Mouse (Mus musculus) CH12.LX (cell line): ENCODE measurements around the gene Gm20388. TPM values are rescaled to one million over a fixed set of nuclear protein-coding genes. Genes with fewer than 3 reads are reported as not detected.

ENCODE experiments used
- DNase-seq: peaks from one replicate; pipeline ENCODE4 v3.0.0-alpha.2; 2013; ENCODE audit errors: extremely low read depth
- H3K27ac ChIP-seq: 2 replicates; pipeline ENCODE4 v1.5.1; 2012; ENCODE audit warnings: low read depth, mild to moderate bottlenecking, control low read depth, moderate library complexity; ENCODE audit not compliant: insufficient read depth
- H3K27me3 ChIP-seq: replicated peaks from 2 replicates; pipeline ENCODE3; 2012; ENCODE audit warnings: inconsistent platforms
- H3K36me3 ChIP-seq, 2 experiments: replicated peaks in 1 of 2; 2 replicates each; pipeline versions ENCODE3 to v1.6.1; 2012; ENCODE audit warnings: inconsistent platforms in 1 of 2, low read length in 1 of 2, mild to moderate bottlenecking in 1 of 2, mixed read lengths in 1 of 2, moderate library complexity in 1 of 2; ENCODE audit not compliant: control insufficient read depth in 1 of 2, insufficient read depth in 1 of 2
- H3K4me1 ChIP-seq, 2 experiments: 2 replicates each; pipeline ENCODE4 v1.6.1; 2012; ENCODE audit warnings: inconsistent platforms in 1 of 2, moderate library complexity in 1 of 2; ENCODE audit not compliant: insufficient read depth in 2 of 2, control insufficient read depth in 1 of 2
- H3K4me2 ChIP-seq: 2 replicates; pipeline ENCODE4 v1.6.1; 2012; ENCODE audit warnings: low read depth, mild to moderate bottlenecking, control low read depth; ENCODE audit not compliant: poor library complexity, insufficient read depth, severe bottlenecking
- H3K4me3 ChIP-seq, 3 experiments: fragments of 150-350 bp in 1 of 3; sonication (generic) in 1 of 3; replicated peaks in 1 of 3; 2 replicates each; pipeline versions ENCODE3 to v1.5.1; 2011 to 2012; ENCODE audit warnings: low read depth in 2 of 3, low read length in 2 of 3, mild to moderate bottlenecking in 2 of 3, moderate library complexity in 2 of 3, control low read depth in 1 of 3, improper control_type of control experiment in 1 of 3, inconsistent platforms in 1 of 3, mixed read lengths in 1 of 3; ENCODE audit not compliant: poor library complexity in 1 of 3
- H3K79me2 ChIP-seq: replicated peaks from 2 replicates; pipeline ENCODE4 v1.6.1; 2012; ENCODE audit warnings: mild to moderate bottlenecking, moderate library complexity; ENCODE audit not compliant: control insufficient read depth, poor library complexity, insufficient read depth, severe bottlenecking; ENCODE audit errors: extremely low read depth
- H3K9ac ChIP-seq: 2 replicates; pipeline ENCODE4 v1.6.1; 2012; ENCODE audit warnings: low read depth, mild to moderate bottlenecking, control low read depth, moderate library complexity; ENCODE audit not compliant: insufficient read depth
- H3K9me3 ChIP-seq: replicated peaks from 2 replicates; pipeline ENCODE3; 2012; ENCODE audit warnings: low read length, inconsistent platforms, mixed read lengths
- CHD2 ChIP-seq: IDR thresholded peaks from 2 replicates; pipeline ENCODE4 v1.6.1; 2011; ENCODE audit warnings: low read length, improper control_type of control experiment
- CTCF ChIP-seq, 2 experiments: IDR thresholded peaks in 1 of 2; conservative IDR thresholded peaks in 1 of 2; 2 replicates each; pipeline ENCODE4 v1.5.1; 2011 to 2012; ENCODE audit warnings: low read depth in 2 of 2, low read length in 2 of 2, improper control_type of control experiment in 1 of 2, inconsistent platforms in 1 of 2, mild to moderate bottlenecking in 1 of 2, moderate library complexity in 1 of 2
- E2F4 ChIP-seq: IDR thresholded peaks from 2 replicates; pipeline ENCODE4 v1.6.1; 2011; ENCODE audit warnings: low read depth, low read length, improper control_type of control experiment; ENCODE audit not compliant: insufficient replicate concordance
- HCFC1 ChIP-seq: IDR thresholded peaks from 2 replicates; pipeline ENCODE4 v1.6.1; 2012; ENCODE audit warnings: low read depth, mild to moderate bottlenecking, inconsistent platforms, low read length, improper control_type of control experiment
- IRF4 ChIP-seq: IDR thresholded peaks from 2 replicates; pipeline ENCODE4 v1.6.1; 2014; ENCODE audit warnings: low read depth, mild to moderate bottlenecking, inconsistent platforms, low read length, improper control_type of control experiment
- JUND ChIP-seq: conservative IDR thresholded peaks from 2 replicates; pipeline ENCODE4 v1.6.1; 2011; ENCODE audit warnings: low read depth, low read length, improper control_type of control experiment
- MAFK ChIP-seq: IDR thresholded peaks from 2 replicates; pipeline ENCODE4 v1.6.1; 2011; ENCODE audit warnings: low read length, improper control_type of control experiment; ENCODE audit not compliant: insufficient replicate concordance
- MAX ChIP-seq: IDR thresholded peaks from 2 replicates; pipeline ENCODE4 v1.6.1; 2011; ENCODE audit warnings: low read length, improper control_type of control experiment
- MXI1 ChIP-seq: IDR thresholded peaks from 2 replicates; pipeline ENCODE4 v1.6.1; 2011; ENCODE audit warnings: mild to moderate bottlenecking, low read depth, low read length, improper control_type of control experiment
- MYC ChIP-seq: IDR thresholded peaks from 2 replicates; pipeline ENCODE4 v1.6.1; 2011; ENCODE audit warnings: low read depth, mild to moderate bottlenecking, improper control_type of control experiment, low read length
- NELFE ChIP-seq: IDR thresholded peaks from 2 replicates; pipeline ENCODE4 v1.6.1; 2011; ENCODE audit warnings: low read depth, low read length, improper control_type of control experiment
- PAX5 ChIP-seq: IDR thresholded peaks from 2 replicates; pipeline ENCODE4 v1.6.1; 2012; ENCODE audit warnings: low read length, inconsistent platforms, mixed read lengths
- POLR2A ChIP-seq: IDR thresholded peaks from 2 replicates; pipeline ENCODE4 v1.6.1; 2011; ENCODE audit warnings: low read depth, mild to moderate bottlenecking, improper control_type of control experiment, low read length
- POLR2AphosphoS2 ChIP-seq: IDR thresholded peaks from 2 replicates; pipeline ENCODE4 v1.6.1; 2011; ENCODE audit warnings: low read depth, low read length, improper control_type of control experiment
- SIN3A ChIP-seq: IDR thresholded peaks from 2 replicates; pipeline ENCODE4 v1.6.1; 2012; ENCODE audit warnings: low read length, improper control_type of control experiment, inconsistent platforms
- SMC3 ChIP-seq: IDR thresholded peaks from 2 replicates; pipeline ENCODE4 v1.6.1; 2011; ENCODE audit warnings: low read depth, low read length, improper control_type of control experiment
- TCF12 ChIP-seq: IDR thresholded peaks from 2 replicates; pipeline ENCODE4 v1.6.1; 2014; ENCODE audit warnings: low read depth, mild to moderate bottlenecking, inconsistent platforms, low read length, improper control_type of control experiment
- UBTF ChIP-seq: IDR thresholded peaks from 2 replicates; pipeline ENCODE4 v1.6.1; 2012; ENCODE audit warnings: low read depth, mild to moderate bottlenecking, inconsistent platforms, low read length, improper control_type of control experiment, moderate library complexity
- USF2 ChIP-seq: conservative IDR thresholded peaks from 2 replicates; pipeline ENCODE4 v1.6.1; 2011; ENCODE audit warnings: low read depth, low read length, improper control_type of control experiment
- ZMIZ1 ChIP-seq: IDR thresholded peaks from 2 replicates; pipeline ENCODE4 v1.6.1; 2012; ENCODE audit warnings: low read depth, mild to moderate bottlenecking, inconsistent platforms, low read length, improper control_type of control experiment
- dilution Hi-C: fragments of 300-500 bp; cut with MboI; formaldehyde crosslinking; loops from 2 replicates; pipeline ENCODE4 v1.14.3; 2020; ENCODE audit warnings: low sequenced_read_pairs; ENCODE audit not compliant: extremely low pct_unique_long_range_greater_than_20kb, extremely low pct_ligation_motif_present
- in situ Hi-C: fragments of 300-500 bp; cut with MboI; formaldehyde crosslinking; loops from 3 replicates; pipeline ENCODE4 v1.14.3; 2019; ENCODE audit warnings: low sequenced_read_pairs, low pct_ligation_motif_present, low pct_unique_long_range_greater_than_20kb, mixed read lengths
- polyA plus RNA-seq: library from polyadenylated mRNA; unstranded; fragments of >175 nt; gene quantifications from 2 replicates; pipeline ENCODE4 v1.2.1, GENCODE M21; 2012; ENCODE audit warnings: low read depth; ENCODE audit not compliant: insufficient read length
- total RNA-seq, 2 experiments: library from RNA; depleted of rRNA; stranded (reverse); fragments of 300-350 nt in 1 of 2; fragments of >200 nt in 1 of 2; gene quantifications; 2 replicates each; pipeline ENCODE4 v1.2.3; 2012 to 2014

The Gm20388 gene
- total and polyA plus RNA-seq, 3 experiments: 14.8 to 26.3 (median 22.2) TPM

DNA sequence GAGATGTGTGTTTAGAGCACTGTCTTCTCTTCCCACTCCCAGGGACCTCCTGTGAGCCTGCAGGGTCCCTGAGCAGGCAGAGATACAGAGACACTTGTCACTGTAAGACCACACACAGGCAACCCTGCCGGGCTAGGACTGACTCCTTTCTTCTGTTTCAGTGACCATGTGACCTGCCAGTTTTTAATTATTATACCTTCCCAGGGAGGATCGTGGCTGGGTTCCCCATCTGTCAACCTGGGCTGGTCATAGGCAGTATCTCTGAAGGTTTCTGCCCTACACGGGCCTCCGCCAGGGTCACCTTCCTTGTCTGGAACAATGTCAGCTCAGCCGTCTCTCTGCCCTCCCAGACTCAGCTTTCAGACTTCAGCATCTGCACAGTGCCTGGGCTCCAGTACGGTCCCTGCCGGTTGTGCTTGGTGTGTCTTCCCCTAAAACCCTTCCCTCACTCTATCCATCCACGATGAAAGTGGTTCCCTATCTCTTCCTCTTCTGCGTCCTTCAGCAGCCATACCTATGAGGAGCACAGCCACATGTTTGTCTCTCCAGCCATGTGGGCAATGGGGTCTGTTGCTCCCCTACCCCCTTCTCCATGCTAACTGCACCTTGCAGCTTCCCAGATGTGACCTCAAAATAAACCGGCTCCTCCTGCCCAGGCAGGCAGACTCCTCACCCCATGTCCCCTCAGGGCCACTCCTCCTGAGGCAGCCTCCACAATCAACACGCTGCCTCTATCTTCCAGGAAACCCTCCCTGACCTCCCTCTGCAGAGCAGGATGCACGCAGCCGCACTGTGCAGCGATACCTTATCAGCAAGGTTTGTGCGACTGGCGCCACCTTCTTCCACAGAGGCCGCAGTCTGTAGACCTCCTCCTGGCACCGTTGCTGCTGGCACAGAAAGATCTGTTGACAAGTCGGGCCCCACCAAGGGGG, 2825.2 kb downstream of the Gm20388 start:
- in situ Hi-C loops (no loop called here), dilution Hi-C loops (no loop called here)
- TF ChIP-seq MYC (no peak), MAFK (no peak), JUND (no peak), USF2 (no peak), MXI1 (no peak), PAX5 (no peak), ZMIZ1 (no peak), CTCF (conservative IDR thresholded peaks at IDR 0.05 in 1 of 2, IDR thresholded peaks at IDR 0.05 in 1 of 2; ENCODE audit: low read depth in 2 of 2, low read length in 2 of 2) (no peak), POLR2AphosphoS2 (no peak), HCFC1 (no peak), POLR2A (no peak), E2F4 (no peak)
- no peaks in the 10 kb centered on the region for H3K36me3 ChIP-seq
- H3K9ac ChIP-seq: no peak overlapping the region
- H3K4me2 ChIP-seq: no peak overlapping the region
- no peak for DNase-seq
- H3K27ac ChIP-seq: no peak overlapping the region
- H3K79me2 ChIP-seq: no peaks in the 10 kb centered on the region
- peaks cover 4% of the 10 kb centered on the region for H3K27me3 ChIP-seq
- peaks cover 11 to 29% of the 10 kb centered on the region in 2 experiments for H3K4me1 ChIP-seq
- H3K9me3 ChIP-seq: no peaks in the 10 kb centered on the region
- H3K4me3 ChIP-seq: no peak overlapping the region

DNA sequence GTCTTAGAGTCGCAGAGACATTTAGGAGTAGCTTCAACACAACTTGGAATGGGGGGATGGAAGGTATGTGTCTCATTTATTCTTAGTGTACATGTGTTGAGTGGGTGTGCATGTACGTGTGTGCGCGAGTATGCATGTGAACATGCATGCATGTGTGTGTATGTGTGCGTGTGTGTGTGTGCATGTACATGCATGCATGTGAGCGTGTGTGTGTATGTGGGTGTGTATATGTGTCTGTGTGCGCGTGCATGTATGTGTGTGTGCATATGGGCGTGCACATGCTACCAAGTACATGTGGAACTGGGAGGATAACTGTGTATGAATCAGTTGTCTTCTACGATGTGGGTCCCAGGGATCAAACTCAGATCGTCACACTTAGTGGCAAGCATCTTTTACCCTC, 2826.0 kb downstream of the Gm20388 start:
- H3K4me2 ChIP-seq: no peak overlapping the region

More for the DNA sequence above, 2826.0 kb downstream of the Gm20388 start:
- peaks cover 9% of the 10 kb centered on the region for H3K27me3 ChIP-seq
- no peaks in the 10 kb centered on the region for H3K9me3 ChIP-seq
- no peak for DNase-seq
- H3K4me3 ChIP-seq: no peak overlapping the region
- in situ Hi-C loops: no loop called here
- dilution Hi-C loops: no loop called here
- H3K9ac ChIP-seq: no peak overlapping the region
- H3K79me2 ChIP-seq: no peaks in the 10 kb centered on the region
- H3K27ac ChIP-seq: no peak overlapping the region
- H3K4me1 ChIP-seq: peaks cover 11 to 29% of the 10 kb centered on the region in 2 experiments
- TF ChIP-seq NELFE (no peak), MAX (no peak), TCF12 (no peak), IRF4 (no peak), UBTF (no peak), SIN3A (no peak), SMC3 (no peak), CHD2 (no peak), MXI1 (no peak), MYC (no peak), PAX5 (no peak)
- TF ChIP-seq, all 38 proteins: peak for 0
- no peaks in the 10 kb centered on the region for H3K36me3 ChIP-seq
